Mouse (Mus musculus): ENCODE data around the gene Olfr53. TPM values are rescaled to one million over a fixed set of nuclear protein-coding genes. Genes with fewer than 3 reads are reported as not detected.
A peak's percentile ranks its signal among the peaks of the same experiment; 100 is the strongest.
"Not testable (repeated sequence)": the region's sequence is repeated elsewhere in the genome, so short reads cannot be mapped to it uniquely, and the experiment has no call there.

Olfr53 gene
- polyA plus RNA-seq (2014; fragmentation: Nextera tagmentation; extraction: Ambion mirVana), result not detected in 2 replicates

GRCm38 (mm10) chr7:140646152-140646551, at the start of gene Olfr53:
Gene Olfr53, plus strand, starts transcription at chr7:140646452.
- Histone ChIP-seq H3K4me2 (no peak within 1 kb of the TSS), H3K27ac (ENCODE audit: low read depth) (no peak within 1 kb of the TSS), H3K4me3 (ENCODE audit: low read depth, low read length) (no peak within 1 kb of the TSS), H3K9ac (no peak within 1 kb of the TSS), H3K36me3 (ENCODE audit: insufficient read depth) (no peaks in the 10 kb centered on the region), H3K9me3 (ENCODE audit: low read depth, low read length) (no peaks in the 10 kb centered on the region), H3K27me3 (ENCODE audit: insufficient read depth, low read length) (no peaks in the 10 kb centered on the region), H3K4me1 (ENCODE audit: insufficient read depth) (no peaks in the 10 kb centered on the region)
- ATAC-seq (ENCODE audit: insufficient read depth), result no peak
- no peak for TF ChIP-seq CTCF (IDR thresholded peaks at IDR 0.05; ENCODE audit: low read depth)
- no peak for DNase-seq
- 92% methylated on average over 1 of the region's 1 CpGs for WGBS

GRCm38 (mm10) chr7:140600969-140601368, 45.3 kb upstream of the Olfr53 start, which contains the start of gene Olfr46:
Gene Olfr46, plus strand, starts transcription at chr7:140601269.
- not testable (repeated sequence) for H3K4me3 ChIP-seq (ENCODE audit: low read depth, low read length); DNase-seq; H3K4me1 ChIP-seq (ENCODE audit: insufficient read depth); ATAC-seq (ENCODE audit: insufficient read depth); H3K36me3 ChIP-seq (ENCODE audit: insufficient read depth); H3K27ac ChIP-seq (ENCODE audit: low read depth); H3K9me3 ChIP-seq (ENCODE audit: low read depth, low read length); H3K9ac ChIP-seq; H3K27me3 ChIP-seq (ENCODE audit: insufficient read depth, low read length); H3K4me2 ChIP-seq
- WGBS, result 79% methylated on average over 2 of the region's 2 CpGs

GRCm38 (mm10) chr7:140628670-140629069, 17.6 kb upstream of the Olfr53 start, which contains the start of gene Olfr61:
Gene Olfr61, plus strand, starts transcription at chr7:140628970.
- H3K9ac ChIP-seq; H3K9me3 ChIP-seq (ENCODE audit: low read depth, low read length); DNase-seq; H3K27me3 ChIP-seq (ENCODE audit: insufficient read depth, low read length); H3K4me1 ChIP-seq (ENCODE audit: insufficient read depth); H3K36me3 ChIP-seq (ENCODE audit: insufficient read depth); H3K4me2 ChIP-seq; ATAC-seq (ENCODE audit: insufficient read depth); H3K27ac ChIP-seq (ENCODE audit: low read depth); H3K4me3 ChIP-seq (ENCODE audit: low read depth, low read length): not testable (repeated sequence)
- WGBS, result 85% methylated on average over 3 of the region's 3 CpGs

GRCm38 (mm10) chr7:140630559-140630958, 15.7 kb upstream of the Olfr53 start:
- TF ChIP-seq CTCF (IDR thresholded peaks at IDR 0.05; ENCODE audit: low read depth), result no peak
- Histone ChIP-seq H3K9me3 (ENCODE audit: low read depth, low read length) (no peaks in the 10 kb centered on the region), H3K4me3 (ENCODE audit: low read depth, low read length) (no peak overlapping the region), H3K27ac (ENCODE audit: low read depth) (no peak overlapping the region), H3K9ac (no peak overlapping the region), H3K4me2 (no peak overlapping the region), H3K27me3 (ENCODE audit: insufficient read depth, low read length) (no peaks in the 10 kb centered on the region), H3K36me3 (ENCODE audit: insufficient read depth) (no peaks in the 10 kb centered on the region), H3K4me1 (ENCODE audit: insufficient read depth) (no peaks in the 10 kb centered on the region)
- no peak for ATAC-seq (ENCODE audit: insufficient read depth)
- WGBS, result 62% methylated on average over 1 of the region's 1 CpGs
- no peak for DNase-seq

GRCm38 (mm10) chr7:140659630-140660029, 13.4 kb downstream of the Olfr53 start, which contains the start of gene Olfr539:
Gene Olfr539, plus strand, starts transcription at chr7:140659930.
- DNase-seq (no peak), ATAC-seq (ENCODE audit: insufficient read depth) (no peak)
- 69% methylated on average over 4 of the region's 4 CpGs for WGBS
- Histone ChIP-seq H3K27ac (ENCODE audit: low read depth) (no peak within 1 kb of the TSS), H3K4me2 (no peak within 1 kb of the TSS), H3K4me3 (ENCODE audit: low read depth, low read length) (no peak within 1 kb of the TSS), H3K9me3 (ENCODE audit: low read depth, low read length) (no peaks in the 10 kb centered on the region), H3K9ac (no peak within 1 kb of the TSS), H3K27me3 (ENCODE audit: insufficient read depth, low read length) (no peaks in the 10 kb centered on the region), H3K36me3 (ENCODE audit: insufficient read depth) (no peaks in the 10 kb centered on the region), H3K4me1 (ENCODE audit: insufficient read depth) (no peaks in the 10 kb centered on the region)
- TF ChIP-seq CTCF (IDR thresholded peaks at IDR 0.05; ENCODE audit: low read depth), result no peak

- not testable (repeated sequence) for H3K4me3 ChIP-seq (ENCODE audit: low read depth, low read length); H3K4me1 ChIP-seq (ENCODE audit: insufficient read depth); H3K36me3 ChIP-seq (ENCODE audit: insufficient read depth); H3K4me2 ChIP-seq; DNase-seq; H3K27me3 ChIP-seq (ENCODE audit: insufficient read depth, low read length); H3K9me3 ChIP-seq (ENCODE audit: low read depth, low read length); H3K9ac ChIP-seq; H3K27ac ChIP-seq (ENCODE audit: low read depth); ATAC-seq (ENCODE audit: insufficient read depth)
- WGBS, result 74% methylated on average over 3 of the region's 3 CpGs
Measured at GRCm38 (mm10) chr7:140670693-140671092, 24.4 kb downstream of the Olfr53 start.

- H3K4me1 ChIP-seq (ENCODE audit: insufficient read depth), result no peaks in the 10 kb centered on the region
- H3K4me2 ChIP-seq, result no peak overlapping the region
- H3K27me3 ChIP-seq (ENCODE audit: insufficient read depth, low read length), result no peaks in the 10 kb centered on the region
- no peak overlapping the region for H3K27ac ChIP-seq (ENCODE audit: low read depth)
- H3K4me3 ChIP-seq (ENCODE audit: low read depth, low read length), result no peak overlapping the region
- H3K9ac ChIP-seq, result no peak overlapping the region
- no peak for TF ChIP-seq CTCF (IDR thresholded peaks at IDR 0.05; ENCODE audit: low read depth)
- WGBS, result 0% methylated on average over 4 of the region's 6 CpGs
- no peaks in the 10 kb centered on the region; the same call in 1 of the 2 replicates for H3K9me3 ChIP-seq (ENCODE audit: low read depth, low read length)
- DNase-seq (peak; percentile 9), ATAC-seq (ENCODE audit: insufficient read depth) (no peak)
- H3K36me3 ChIP-seq (ENCODE audit: insufficient read depth), result no peaks in the 10 kb centered on the region
Measured at GRCm38 (mm10) chr7:140675863-140676262, 29.6 kb downstream of the Olfr53 start.

GRCm38 (mm10) chr7:140679591-140679990, 33.3 kb downstream of the Olfr53 start:
- not testable (repeated sequence) for H3K4me1 ChIP-seq (ENCODE audit: insufficient read depth); H3K4me2 ChIP-seq; H3K27me3 ChIP-seq (ENCODE audit: insufficient read depth, low read length); ATAC-seq (ENCODE audit: insufficient read depth); H3K4me3 ChIP-seq (ENCODE audit: low read depth, low read length); H3K27ac ChIP-seq (ENCODE audit: low read depth); DNase-seq; H3K9ac ChIP-seq; H3K9me3 ChIP-seq (ENCODE audit: low read depth, low read length); H3K36me3 ChIP-seq (ENCODE audit: insufficient read depth)
- WGBS, result 69% methylated on average over 4 of the region's 4 CpGs
